Mouse (Mus musculus): ENCODE results near the gene Pigx.
"Not testable (repeated sequence)": the region's sequence is repeated elsewhere in the genome, so short reads cannot be mapped to it uniquely, and the experiment has no call there.

Gene Pigx

DNA sequence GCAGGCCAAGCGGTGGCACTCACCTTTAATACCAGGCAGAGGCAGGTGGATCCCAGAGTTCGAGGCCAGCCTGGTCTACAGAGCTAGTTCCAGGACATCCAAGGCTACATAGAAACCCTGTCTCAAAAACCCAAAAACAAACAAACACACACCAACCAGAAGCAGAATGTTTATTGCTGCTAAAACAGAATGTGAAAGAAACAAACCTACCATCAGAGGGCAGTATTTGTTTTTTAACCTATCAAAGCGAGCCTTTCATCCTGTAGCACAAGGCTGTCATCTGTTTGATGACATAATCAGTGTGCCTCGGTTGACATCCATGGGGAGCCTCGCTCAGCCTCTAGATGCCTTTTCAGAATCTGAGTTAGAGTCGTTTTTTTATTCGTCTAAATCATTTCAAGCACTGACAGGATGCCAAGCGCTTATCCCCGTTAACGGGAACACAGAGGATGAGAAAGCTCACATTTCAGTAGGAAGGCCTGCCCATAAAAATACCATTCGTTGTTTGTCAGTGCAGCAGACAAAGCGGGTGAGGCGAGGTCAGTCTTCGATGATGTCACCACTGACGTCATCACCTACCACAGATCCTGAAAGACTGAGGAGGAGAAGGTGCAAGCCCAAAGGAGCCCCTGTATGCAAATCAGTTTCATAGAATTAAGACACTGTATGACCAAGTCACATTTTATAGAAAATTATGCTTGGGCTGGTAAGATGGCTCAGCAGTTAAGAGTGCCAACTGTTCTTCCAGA lies 11.6 kb upstream of the Pigx start:
- DNase-seq (ENCODE audit: low spot score in 2 of 2), result no peak

DNA sequence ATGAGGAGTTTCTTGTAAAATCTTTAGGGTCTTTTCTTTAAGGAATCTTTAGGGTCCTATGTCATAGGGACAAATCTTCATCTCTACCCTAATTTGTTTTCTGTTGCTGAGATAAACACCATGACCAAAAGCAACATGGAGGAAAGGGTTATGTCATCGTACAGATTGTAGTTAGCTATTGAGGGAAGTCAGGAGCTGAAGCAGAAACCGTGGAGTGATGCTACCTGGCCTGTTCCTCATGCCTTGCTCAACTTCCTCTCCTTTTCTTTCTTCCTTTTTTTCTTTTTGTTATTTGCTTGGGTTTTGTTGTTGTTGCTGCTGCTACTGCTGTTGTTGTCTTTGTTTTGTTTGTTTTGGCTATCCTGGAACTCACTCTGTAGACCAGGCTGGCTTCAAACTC lies 9.0 kb upstream of the Pigx start:
- no peak for DNase-seq (ENCODE audit: low spot score in 2 of 2)

DNA sequence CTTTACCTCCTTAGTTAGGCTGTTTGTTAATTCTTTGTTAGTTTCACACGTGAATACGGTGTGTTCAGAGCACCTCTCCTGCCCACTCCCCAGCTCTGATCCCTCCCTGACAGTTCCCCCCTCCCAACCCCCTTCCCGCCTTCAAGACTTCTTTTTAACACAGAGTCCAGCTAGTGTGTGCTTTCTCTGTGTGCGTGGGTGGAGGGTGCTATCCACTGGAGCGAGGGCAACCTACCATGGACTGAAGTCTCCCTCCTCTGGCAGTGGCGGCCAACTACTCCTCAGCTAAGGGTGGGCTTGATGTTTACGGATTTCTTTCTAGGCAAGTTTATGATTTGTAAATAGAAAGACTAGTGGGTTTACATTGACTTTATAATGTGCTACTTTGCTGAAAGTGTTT lies 8.6 kb upstream of the Pigx start:
- DNase-seq (ENCODE audit: low spot score in 2 of 2), result no peak

DNA sequence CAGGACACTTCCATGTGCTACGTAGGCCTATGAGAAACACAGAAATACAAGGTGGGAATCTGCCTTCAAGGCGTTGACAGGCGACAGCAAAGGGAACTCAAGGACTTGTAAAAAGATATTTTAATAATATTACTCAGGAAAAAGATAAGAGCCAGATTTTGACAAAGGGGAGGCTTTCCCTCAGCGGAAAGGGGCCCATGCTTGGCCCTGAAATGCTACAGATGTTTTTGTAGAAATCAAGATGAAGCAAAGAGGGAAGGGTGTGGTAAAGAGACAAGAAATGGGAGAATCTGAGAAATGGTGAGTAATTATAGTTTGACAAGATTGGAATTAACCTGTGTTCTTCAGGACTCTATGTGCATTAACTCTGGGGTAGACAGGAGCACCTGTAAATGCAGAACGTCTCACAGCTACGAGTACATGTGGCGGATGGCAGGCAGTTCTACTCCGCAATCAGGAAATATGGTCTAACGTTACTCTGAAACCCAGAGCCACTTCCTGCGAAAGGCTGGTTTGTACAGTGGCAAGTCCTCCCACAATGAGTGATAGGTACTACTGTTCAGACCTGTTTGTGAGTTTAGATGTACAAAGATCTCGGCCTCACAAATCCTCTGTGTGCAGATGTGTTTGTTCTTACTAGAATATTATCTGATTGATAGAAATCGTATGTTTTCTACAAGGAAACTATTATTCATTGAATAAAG lies 8.0 kb upstream of the Pigx start:
- no peak for DNase-seq (ENCODE audit: low spot score in 2 of 2)

DNA sequence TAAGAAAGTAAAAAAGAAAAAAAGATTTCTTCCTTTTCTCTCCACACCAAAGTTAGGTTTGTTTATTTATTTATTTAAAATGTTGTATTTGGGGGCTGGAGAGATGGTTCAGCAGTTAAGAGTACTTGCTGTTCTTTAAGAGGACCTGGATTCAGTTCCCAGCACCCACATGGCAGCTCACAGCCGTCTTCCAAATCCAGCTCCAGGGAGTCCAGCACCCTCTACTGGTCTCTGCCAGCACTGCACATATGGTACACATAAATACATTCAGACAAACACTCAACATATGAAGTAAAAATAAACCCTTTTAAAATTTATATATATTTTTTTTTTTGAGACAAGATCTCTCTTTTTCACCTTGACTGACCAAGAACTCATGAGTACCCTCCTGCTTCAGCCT lies 6.2 kb upstream of the Pigx start:
- DNase-seq (ENCODE audit: low spot score in 2 of 2), result no peak

DNA sequence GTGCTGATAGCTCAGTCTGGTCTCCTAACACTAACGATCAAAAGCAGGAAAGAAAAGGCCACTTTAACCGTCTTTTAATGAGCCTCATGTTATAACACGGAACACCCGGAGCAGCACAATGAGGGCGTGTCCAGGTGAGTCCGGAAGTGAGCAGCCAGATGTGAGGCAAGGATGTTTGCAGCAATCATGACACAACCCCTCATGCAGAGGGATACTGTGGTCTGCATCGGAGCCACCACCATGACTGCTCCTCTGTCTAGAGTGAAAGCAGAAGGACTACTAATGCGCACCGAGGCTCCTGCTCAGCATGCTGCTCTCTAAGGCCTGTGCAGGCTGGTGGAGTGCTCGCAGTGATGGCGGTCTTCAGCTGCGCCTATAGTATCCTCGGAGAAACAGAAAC lies 2.8 kb upstream of the Pigx start:
- DNase-seq (ENCODE audit: low spot score in 2 of 2), result no peak

DNA sequence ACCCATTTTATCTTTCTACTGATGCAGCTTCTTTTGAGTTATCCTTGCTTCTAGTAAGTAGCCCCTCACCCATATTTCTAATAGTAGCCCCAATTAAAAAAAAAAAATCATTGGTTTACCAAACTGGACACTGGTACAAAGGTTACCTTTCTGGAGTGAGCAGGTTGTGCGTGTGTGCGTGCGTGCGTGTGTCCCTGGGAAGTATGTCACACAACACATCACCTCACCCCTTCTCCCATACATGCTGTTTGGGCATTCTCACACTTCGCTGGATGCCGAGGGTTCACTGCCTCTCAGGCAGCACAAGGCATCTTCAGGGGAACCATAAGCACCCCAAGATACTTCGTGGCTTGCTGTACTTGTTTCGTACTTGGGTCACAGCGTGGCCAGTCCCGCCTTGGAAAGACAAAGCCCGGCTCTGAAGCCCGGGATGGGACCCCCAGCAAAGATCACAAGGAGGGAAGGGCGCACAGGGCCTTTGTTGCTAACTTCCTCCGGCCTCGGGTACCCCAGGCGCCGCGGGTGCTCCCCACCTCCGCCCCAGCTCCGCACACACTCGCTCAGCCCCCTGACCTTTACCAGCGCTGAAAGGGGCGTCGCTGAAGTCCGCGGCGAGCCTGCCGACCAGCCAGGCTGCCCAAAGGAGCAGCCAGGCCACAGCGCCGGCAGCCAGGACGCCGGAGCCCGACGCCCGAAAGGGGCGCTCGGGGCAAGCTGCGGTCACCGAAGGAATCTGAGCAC lies 473 bp downstream of the Pigx start:
- no peak for DNase-seq (ENCODE audit: low spot score in 2 of 2)

DNA sequence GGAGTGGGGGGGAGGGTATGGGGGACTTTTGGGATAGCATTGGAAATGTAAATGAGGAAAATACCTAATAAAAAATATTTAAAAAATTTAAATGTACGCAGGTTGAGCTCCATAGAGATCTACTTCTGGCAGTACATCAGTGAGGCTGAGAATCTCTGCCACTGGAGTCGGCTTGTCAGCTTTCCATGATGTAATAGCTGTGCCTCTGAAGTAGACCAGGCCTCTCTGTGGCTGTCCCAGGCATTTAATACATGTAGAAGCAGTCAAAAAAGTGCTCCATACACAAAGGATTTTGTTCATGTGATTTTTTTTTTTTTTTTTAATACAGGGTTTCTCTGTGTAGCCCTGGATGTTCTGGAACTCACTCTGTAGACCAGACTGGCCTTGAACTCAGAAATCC lies 1.8 kb downstream of the Pigx start:
- DNase-seq (ENCODE audit: low spot score in 2 of 2), result not testable (repeated sequence)

DNA sequence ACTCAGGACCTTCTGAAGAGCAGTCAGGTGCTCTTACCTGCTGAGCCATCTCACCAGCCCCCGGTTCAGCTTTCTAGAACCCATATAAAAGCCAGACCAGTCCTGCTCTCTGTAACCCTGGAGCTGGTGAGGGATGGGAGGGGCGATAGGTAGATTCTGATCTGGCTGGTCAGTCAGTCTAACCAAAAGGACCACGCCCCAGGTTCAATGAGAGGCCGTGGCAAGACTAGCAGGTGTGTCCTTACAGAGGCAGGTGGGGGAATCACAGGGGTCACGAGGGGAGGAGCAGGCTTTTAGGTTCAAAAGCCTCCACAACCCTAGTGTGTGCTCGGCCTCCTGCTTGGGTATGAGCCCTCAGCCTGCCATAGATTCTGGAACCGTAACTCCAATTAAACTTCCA lies 8.1 kb downstream of the Pigx start:
- no peak for DNase-seq (ENCODE audit: low spot score in 2 of 2)

DNA sequence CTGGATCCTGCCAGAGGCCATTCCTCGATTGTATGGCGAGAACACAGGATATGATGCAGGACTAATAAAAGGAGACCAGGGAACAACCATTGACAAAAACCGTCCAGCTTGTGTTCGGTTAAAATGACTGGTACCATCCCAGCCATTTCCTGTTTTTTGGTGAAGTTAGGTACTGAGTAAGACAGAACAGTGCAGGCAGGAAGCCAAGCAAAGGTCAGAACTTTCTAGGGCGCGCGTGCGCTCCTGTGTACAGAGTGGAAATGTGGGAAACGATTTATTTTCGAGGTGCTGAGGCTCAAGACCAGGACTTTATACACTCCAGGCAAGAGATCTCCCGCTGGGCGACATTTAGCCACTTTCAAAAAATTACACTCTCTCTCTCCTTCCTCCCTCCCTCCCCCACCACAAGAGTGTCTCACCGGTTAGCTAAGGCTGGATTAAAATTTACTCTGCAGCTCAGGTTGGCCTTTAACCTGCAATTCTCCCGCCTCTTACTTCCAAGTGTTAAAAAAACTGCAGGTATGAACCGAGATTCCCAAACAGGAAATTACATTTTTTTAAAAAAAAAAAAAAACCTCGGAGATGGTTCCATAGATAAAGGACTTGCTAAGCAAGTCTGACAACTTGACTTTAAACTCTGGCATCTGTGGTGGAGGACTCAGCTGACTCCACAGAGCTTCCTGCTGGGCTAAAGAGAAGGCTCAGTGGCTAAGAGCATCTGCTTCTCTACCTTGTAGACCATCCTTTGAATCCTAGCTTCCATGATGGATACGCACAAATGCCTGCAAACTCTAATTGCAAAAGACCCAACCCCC lies 11.7 kb downstream of the Pigx start:
- peak in 1 of 2 experiments; percentile 38 for DNase-seq (ENCODE audit: low spot score in 2 of 2)

DNA sequence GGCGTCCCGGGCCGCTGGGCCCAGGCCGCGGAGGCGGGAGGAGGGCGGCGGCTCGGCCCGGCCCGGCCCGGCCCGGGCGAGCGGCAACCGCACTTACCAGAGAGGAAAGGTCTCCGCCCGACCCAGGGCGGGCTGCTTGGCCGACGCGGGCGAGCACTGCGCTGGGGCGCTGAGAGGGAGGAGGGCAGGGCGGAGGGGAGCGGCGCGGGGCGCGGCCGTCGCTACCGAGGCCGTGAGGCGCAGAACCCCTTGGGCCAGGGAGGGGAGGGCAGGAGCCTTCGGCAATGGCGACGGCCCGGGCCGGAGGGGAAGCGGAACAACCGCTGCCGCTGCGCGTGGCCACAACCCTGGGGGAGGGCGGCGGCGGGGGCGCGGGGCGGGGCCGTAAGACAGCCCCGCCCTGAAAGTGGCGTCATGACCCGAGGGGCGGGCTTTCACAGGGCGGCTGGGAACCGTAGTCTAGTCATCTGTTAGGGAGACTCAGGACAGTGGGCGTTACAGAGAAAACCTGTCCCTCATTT lies 20.5 kb downstream of the Pigx start, which contains the start of gene Pak2:
Gene Pak2, minus strand, starts transcription at position 352 of the 521 bp plus-strand sequence.
- peak; percentile 79 to 88 for DNase-seq (ENCODE audit: low spot score in 2 of 2)

DNA sequence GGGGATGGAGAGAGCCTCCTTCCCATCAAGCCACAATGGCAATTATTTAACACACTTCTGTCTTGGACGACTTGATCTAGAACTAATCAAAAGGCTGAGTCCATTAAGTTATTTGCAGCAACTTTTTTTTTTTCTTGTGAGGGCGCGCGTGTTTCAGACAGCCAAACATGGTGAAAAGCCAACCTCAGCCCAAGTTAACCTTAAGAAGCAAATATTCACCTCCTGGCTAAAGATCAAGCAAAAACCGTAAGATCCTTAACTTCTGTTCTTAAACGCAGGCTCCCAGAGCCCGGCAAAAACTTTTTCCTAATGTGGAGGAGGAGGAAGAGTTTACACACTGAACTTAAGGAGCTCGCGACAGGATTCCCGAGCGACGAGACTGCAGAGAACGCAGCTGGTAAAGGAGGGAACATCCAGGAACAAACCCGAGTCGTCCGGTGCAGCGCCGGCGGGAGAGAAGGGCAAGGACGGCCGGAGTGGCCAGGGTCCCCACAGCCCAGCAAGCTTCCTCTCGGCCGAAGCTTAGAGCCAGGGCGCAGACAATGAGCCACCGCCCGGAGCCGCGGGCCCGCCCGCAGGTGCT lies 21.0 kb downstream of the Pigx start:
- DNase-seq (ENCODE audit: low spot score in 2 of 2), result no peak

DNA sequence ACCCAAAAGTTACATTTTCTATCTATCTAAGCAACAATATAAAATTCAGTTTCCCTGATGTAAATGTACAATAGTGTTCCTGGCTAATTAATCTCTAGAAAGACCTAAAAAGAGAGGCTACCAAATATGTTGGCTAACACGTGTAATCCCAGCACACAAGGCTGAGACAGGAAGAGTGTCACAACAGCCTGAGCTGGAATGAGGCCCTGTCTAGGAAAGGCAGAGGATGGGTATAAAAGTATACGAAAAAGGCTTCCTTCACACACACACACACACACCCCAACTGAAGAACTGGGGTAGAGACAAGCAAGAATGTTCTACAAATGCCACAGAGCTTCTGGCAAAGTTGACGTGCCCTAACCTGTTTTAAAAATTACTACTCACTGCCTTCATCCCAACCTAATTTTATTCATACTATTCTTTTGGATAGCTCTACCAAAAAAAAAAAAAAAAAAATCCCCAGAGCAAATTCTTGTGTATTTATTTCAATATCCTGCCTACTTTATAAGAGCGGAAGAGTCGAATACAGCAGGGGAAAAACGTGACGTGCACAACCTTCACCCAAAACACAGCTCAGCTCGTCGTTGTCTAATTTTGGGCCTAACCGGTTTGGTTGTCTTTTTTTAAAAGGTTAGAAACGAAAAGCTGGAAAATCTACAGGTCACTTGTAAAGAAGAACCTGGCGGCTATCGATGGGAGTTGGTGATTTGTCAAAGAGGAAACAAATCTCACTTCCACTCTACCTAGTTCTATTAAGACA lies 21.7 kb downstream of the Pigx start:
- no peak for DNase-seq (ENCODE audit: low spot score in 2 of 2)

DNA sequence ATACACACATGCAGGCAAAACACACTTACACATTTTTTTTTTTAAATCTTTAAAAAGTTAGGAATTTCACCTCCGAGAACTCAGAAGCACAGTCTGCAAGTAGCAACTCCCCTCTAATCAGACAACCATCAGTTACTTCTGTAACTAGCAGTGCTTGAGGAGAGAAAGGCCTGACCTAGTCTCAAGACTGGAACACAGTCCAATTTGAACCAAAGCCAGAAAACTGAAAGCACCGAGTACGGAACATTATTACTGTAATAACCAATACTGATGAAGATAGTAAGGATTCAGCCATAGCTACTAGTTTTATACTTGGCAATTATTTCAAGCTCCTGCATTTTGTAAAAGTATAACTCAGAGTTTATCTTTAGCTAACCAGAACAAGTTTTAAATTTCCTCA lies 23.1 kb downstream of the Pigx start:
- no peak for DNase-seq (ENCODE audit: low spot score in 2 of 2)

DNA sequence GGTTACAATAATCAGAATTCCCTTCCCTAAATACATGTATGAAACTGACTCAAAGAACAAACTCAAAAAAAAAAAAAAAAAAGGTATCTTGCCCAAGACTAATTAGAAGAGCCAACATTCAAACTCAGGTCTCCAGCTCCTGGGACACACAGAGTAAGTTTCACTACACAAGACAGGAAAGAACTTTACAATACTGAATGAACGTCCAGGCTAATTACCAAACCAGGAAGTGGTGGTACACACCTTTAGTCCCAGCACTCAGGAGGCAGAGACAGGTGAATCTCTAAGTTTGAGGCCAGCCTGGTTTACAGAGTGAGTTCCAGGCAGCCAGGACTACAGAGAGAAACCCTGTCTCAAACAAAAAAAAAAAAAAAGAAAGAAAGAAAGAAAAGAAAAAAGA lies 23.8 kb downstream of the Pigx start:
- DNase-seq (ENCODE audit: low spot score in 2 of 2), result no peak

DNA sequence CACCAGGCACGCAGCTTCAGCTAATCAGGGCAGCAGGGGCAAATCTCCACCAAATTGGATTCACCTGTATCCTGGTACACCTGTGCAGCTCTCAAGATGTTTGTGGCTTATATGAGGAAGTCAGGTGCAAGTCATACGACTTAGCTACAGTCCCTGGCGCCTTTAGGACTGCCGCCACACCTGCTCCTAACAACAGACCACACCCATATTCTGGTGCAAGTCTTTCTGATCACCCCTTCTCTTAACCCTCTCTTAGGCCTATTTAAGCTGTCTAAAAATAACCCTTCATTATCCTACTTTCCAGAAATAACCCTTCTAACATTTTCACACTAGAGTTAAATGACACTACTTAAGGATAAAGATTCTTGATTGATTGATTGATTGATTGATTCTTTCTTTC lies 29.5 kb downstream of the Pigx start:
- DNase-seq (ENCODE audit: low spot score in 2 of 2), result not testable (repeated sequence)

DNA sequence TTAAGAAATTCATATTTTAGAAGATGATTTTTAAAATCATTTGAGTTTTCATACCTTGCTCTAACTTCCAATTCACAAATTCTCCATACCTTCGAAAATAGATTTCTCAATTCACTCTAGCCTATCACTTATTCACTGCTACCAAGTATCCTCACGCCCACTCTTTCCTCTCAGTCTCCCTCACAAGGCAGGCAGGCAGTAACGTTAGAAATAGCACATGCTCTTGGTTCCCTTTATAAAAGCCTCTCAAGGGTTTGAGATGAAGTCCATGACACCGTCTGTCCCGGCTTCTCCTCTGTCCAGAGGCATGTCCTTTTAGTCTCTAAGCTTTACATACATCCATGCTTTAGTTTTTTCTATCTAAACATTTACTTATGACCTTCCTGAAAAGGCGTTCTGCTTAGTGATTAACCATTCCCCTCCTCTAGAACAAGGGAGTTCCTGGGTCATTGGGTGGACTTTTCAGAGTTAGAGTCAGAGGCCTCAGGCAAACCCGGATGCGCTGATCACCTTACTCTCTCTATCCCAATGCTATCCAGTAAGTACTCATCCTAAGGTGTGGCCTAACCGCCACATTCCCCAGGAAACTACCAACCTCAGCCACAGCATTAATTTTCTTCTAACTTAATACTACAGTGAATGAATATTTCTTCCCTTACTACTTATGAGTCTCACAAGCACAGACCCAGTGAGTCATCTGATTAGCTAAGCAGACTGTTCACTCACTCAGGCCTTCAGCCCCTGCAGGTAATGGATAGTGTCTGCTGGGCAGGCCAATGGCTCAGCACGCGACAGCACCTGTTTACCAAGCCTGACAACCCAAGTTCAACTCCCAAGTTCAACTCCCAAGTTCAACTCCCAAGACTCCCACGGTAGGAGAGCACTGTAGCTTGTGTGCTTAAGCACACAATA lies 30.9 kb downstream of the Pigx start:
- DNase-seq (ENCODE audit: low spot score in 2 of 2), result no peak

DNA sequence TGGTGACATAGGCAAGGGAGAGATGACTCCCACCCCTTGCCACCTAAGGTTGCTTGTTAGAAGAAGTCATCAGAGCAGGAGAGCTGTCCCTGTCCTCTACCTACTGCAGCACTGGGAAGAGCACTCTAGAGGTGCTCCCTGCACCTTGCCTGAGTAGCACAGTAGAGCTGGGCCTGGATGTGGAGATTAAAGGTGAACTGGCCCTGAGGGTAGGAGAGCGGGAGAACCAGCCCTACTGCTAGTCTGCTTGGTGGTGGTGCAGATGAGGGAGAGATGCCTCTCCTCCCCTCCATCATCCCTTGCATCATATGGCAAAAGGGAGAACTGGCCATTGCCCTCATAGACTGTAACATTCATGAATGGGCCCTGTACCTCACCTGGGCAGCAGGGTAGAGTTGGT lies 32.6 kb downstream of the Pigx start:
- no peak for DNase-seq (ENCODE audit: low spot score in 2 of 2)

DNA sequence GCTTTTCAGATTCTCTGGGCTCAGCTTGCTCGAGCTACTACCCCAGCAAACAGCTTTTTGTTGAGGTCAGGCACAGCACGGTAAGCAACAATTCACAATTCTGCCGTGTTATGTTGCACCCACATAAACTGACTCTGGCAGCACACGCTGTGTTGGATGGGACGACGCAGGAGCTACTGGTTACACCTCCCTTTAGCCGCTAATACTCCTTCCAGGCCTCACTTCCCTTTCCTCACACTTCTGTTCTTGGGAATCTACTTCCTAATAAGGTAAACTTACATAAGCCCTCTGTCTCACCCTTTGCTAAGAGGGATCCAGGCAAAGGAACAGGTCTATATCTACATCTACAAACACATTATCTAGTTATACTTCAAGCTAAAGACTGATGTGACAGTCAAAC lies 35.6 kb downstream of the Pigx start:
- no peak for DNase-seq (ENCODE audit: low spot score in 2 of 2)
